Mouse (Mus musculus) monocyte, adult 5-6 weeks (primary cell): Measurements from ENCODE around the gene Gm8914. TPM values are rescaled to one million over a fixed set of nuclear protein-coding genes. Genes with fewer than 3 reads are reported as not detected.
"Not testable (repeated sequence)": the region's sequence is repeated elsewhere in the genome, so short reads cannot be mapped to it uniquely, and the experiment has no call there.

Source experiments
- ATAC-seq: fragments of 153-309, 156-312 bp; replicated peaks from 2 replicates; pipeline ENCODE4 v1.8.0; 2017; ENCODE audit warnings: mild to moderate bottlenecking; ENCODE audit not compliant: low TSS enrichment, insufficient number of reproducible peaks, severe bottlenecking, poor library complexity, low FRiP score
- total RNA-seq: library from RNA; stranded (forward); fragments of 200-1000, 200-491, 200-594 nt; gene quantifications from 3 replicates; pipeline ENCODE4 v1.2.3, GENCODE M21; 2017

The Gm8914 gene
- total RNA-seq = not detected in 3 replicates

DNA sequence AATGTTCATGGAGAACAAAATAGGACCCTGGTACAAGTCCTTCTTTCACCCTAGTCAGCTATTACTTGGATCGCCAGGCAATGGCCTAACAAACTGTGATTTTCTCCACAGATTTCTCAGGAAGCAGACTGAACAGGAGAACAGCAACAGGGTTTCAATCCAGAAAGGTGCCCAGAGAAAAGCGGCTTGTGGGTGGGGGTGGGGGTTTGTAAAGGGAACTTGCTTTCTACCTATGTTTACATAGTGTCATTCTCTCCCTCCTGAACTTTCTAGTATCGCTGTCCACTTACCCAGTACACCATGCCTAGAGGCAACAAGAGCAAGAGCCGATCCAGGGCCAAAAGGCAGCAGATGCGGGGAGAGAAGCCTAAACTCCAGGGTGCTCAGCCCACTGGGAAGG is at the start of gene Gm8914:
Gene Gm8914, plus strand, starts transcription at position 301 of the 400 bp plus-strand sequence.
- not testable (repeated sequence) for ATAC-seq

Other genes with a start within 250 kb of the Gm8914 start
- gene Mageb2, start 148.4 kb upstream of the Gm8914 start, total RNA-seq = not detected in 3 replicates
- not detected in 3 replicates for gene Gm5072, start 87.6 kb upstream of the Gm8914 start, total RNA-seq
- not detected in 3 replicates for gene 1700084M14Rik, start 95.8 kb downstream of the Gm8914 start, total RNA-seq
- gene Gm14781, start 152.1 kb downstream of the Gm8914 start, total RNA-seq = not detected in 3 replicates